ENCODE assay signal across 28 mouse cellular contexts in genomic region chr1:135457860-135458259, GRCm38 (mm10).
"Had no signal": no experiment of that assay in that cellular context is flagged by ENCODE, and none has a peak within 500 bp of the region (broad histone marks: within the 10 kb centered on the region; RNA-seq: fewer than 3 reads in every experiment).

No protein-coding gene starts in this region.

- DNase-seq: cerebellum, adult 2 months; cerebellum, adult 8-10 months; cerebellum, adult 9-10 months; cerebellum, adult 9-11 months; cerebellum, postnatal 10 days; cerebellum, postnatal 14 days; cerebellum, postnatal 25 days; cerebellum, postnatal 36 days; embryo, embryonic 11 days; forebrain, postnatal 0 days; gastrocnemius, adult 2 months; gastrocnemius, postnatal 10 days; gastrocnemius, postnatal 14 days; gastrocnemius, postnatal 25 days; gastrocnemius, postnatal 36 days; heart, adult 18-20 months had no signal

- H3K9ac ChIP-seq: embryonic facial prominence, embryonic 12.5 days; embryonic facial prominence, embryonic 13.5 days; embryonic facial prominence, embryonic 15.5 days; forebrain, embryonic 12.5 days; forebrain, embryonic 13.5 days; forebrain, embryonic 15.5 days; forebrain, postnatal 0 days had no signal

- ATAC-seq: forebrain, embryonic 13.5 days; forebrain, embryonic 14.5 days; forebrain, embryonic 15.5 days; forebrain, embryonic 16.5 days; forebrain, postnatal 0 days had no signal

- H3K4me1 ChIP-seq: embryonic facial prominence, embryonic 12.5 days; forebrain, embryonic 10.5 days; forebrain, embryonic 12.5 days; forebrain, embryonic 13.5 days; forebrain, embryonic 15.5 days had no signal

- H3K4me3 ChIP-seq: embryonic facial prominence, embryonic 10.5 days; embryonic facial prominence, embryonic 12.5 days; embryonic facial prominence, embryonic 13.5 days; embryonic facial prominence, embryonic 15.5 days; erythroblast, embryonic 14.5 days; forebrain, embryonic 10.5 days; forebrain, embryonic 12.5 days; forebrain, embryonic 13.5 days; forebrain, embryonic 15.5 days; gastrocnemius, adult 2 months; heart, adult 2 months had no signal

- H3K9me3 ChIP-seq: embryonic facial prominence, embryonic 10.5 days; embryonic facial prominence, embryonic 12.5 days; embryonic facial prominence, embryonic 13.5 days; embryonic facial prominence, embryonic 15.5 days; forebrain, embryonic 10.5 days; forebrain, embryonic 12.5 days; forebrain, embryonic 13.5 days; forebrain, embryonic 15.5 days had no signal

- H3K27me3 ChIP-seq: embryonic facial prominence, embryonic 12.5 days; embryonic facial prominence, embryonic 13.5 days; embryonic facial prominence, embryonic 15.5 days; forebrain, embryonic 12.5 days; forebrain, embryonic 13.5 days; forebrain, embryonic 15.5 days had no signal

- H3K4me2 ChIP-seq: embryonic facial prominence, embryonic 12.5 days; embryonic facial prominence, embryonic 13.5 days; embryonic facial prominence, embryonic 15.5 days; forebrain, embryonic 12.5 days; forebrain, embryonic 13.5 days; forebrain, embryonic 15.5 days had no signal

- H3K27ac ChIP-seq: embryonic facial prominence, embryonic 10.5 days; embryonic facial prominence, embryonic 12.5 days; embryonic facial prominence, embryonic 13.5 days; embryonic facial prominence, embryonic 15.5 days; forebrain, embryonic 10.5 days; forebrain, embryonic 12.5 days; forebrain, embryonic 13.5 days; forebrain, embryonic 15.5 days; gastrocnemius, adult 2 months; heart, adult 2 months had no signal
